Mouse (Mus musculus) cortical plate, adult 2 months (tissue): ENCODE data around the gene Cutc.

Experiments
- CTCF ChIP-seq: fragments of 200-500 bp; IDR thresholded peaks from 2 replicates; pipeline ENCODE4 v1.5.1; 2011; ENCODE audit warnings: mild to moderate bottlenecking, control low read depth, low read length; ENCODE audit not compliant: insufficient read depth; ENCODE audit errors: extremely low read depth
- POLR2A ChIP-seq: fragments of 200-500 bp; IDR thresholded peaks from 2 replicates; pipeline ENCODE4 v1.6.1; 2011; ENCODE audit warnings: mild to moderate bottlenecking, low read length, control low read depth; ENCODE audit not compliant: insufficient read depth; ENCODE audit errors: extremely low read depth

DNA sequence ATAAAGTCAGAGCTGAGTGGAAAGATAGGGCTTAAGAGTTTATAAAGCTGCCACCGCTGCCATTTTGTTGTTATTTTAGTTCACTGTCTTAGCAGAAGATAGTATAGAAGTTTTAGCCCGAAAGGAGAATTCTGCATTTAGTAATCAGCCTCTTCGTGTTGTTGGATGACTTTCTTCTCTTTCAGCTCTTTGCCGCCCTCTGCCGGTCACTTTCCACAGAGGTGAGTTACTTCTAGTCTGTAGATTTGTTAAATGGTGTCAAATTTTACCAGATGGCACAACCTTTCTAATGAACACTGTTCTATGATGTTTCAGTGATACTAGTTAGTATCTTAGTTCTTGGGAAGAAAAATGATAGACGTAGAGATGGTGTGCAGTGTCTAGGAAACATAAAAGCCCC is 7.7 kb downstream of the Cutc start:
- peak; percentile 59 for TF ChIP-seq CTCF
- no peak for TF ChIP-seq POLR2A
